Mouse (Mus musculus): Measurements from ENCODE around the gene Cd244a. TPM values are rescaled to one million over a fixed set of nuclear protein-coding genes. Genes with fewer than 3 reads are reported as not detected.

The Cd244a gene
- polyA plus RNA-seq, 1 experiment from 2014 or later, result not detected

Small RNA genes within 50 kb of the gene (microRNA-seq; reads per million reads assigned to microRNA genes)
- gene Mir7683, result not detected

Other genes starting within 250 kb of the Cd244a start
- gene Dedd, start 230.0 kb upstream of the Cd244a start, polyA plus RNA-seq (2015; fragmentation: Nextera tagmentation; extraction: Ambion mirVana), result 47.3 and 51.6 TPM in 2 replicates
- gene Nit1, start 213.5 kb upstream of the Cd244a start, polyA plus RNA-seq (2015; fragmentation: Nextera tagmentation; extraction: Ambion mirVana), result 51.4 and 52.1 TPM in 2 replicates
- 139 and 153 TPM in 2 replicates for gene Pfdn2, start 213.5 kb upstream of the Cd244a start, polyA plus RNA-seq (2015; fragmentation: Nextera tagmentation; extraction: Ambion mirVana)
- 2.5 and 3.3 TPM in 2 replicates for gene Klhdc9, start 198.4 kb upstream of the Cd244a start, polyA plus RNA-seq (2015; fragmentation: Nextera tagmentation; extraction: Ambion mirVana)
- gene Nectin4, start 189.1 kb upstream of the Cd244a start, polyA plus RNA-seq (2015; fragmentation: Nextera tagmentation; extraction: Ambion mirVana), result 3.1 and 3.5 TPM in 2 replicates
- gene Arhgap30, start 170.2 kb upstream of the Cd244a start, polyA plus RNA-seq (2015; fragmentation: Nextera tagmentation; extraction: Ambion mirVana), result 0.60 and 0.87 TPM in 2 replicates
- gene Usf1, start 147.9 kb upstream of the Cd244a start, polyA plus RNA-seq (2015; fragmentation: Nextera tagmentation; extraction: Ambion mirVana), result 168 and 172 TPM in 2 replicates
- gene Tstd1, start 140.3 kb upstream of the Cd244a start, polyA plus RNA-seq (2015; fragmentation: Nextera tagmentation; extraction: Ambion mirVana), result 5.4 and 6.6 TPM in 2 replicates
- gene F11r, start 121.7 kb upstream of the Cd244a start, polyA plus RNA-seq (2015; fragmentation: Nextera tagmentation; extraction: Ambion mirVana), result 14.1 and 14.2 TPM in 2 replicates
- gene Alyref2, start 55.7 kb upstream of the Cd244a start, polyA plus RNA-seq (2015; fragmentation: Nextera tagmentation; extraction: Ambion mirVana), result 27.6 and 30.9 TPM in 2 replicates
- gene Itln1, start 23.9 kb upstream of the Cd244a start, polyA plus RNA-seq (2015; fragmentation: Nextera tagmentation; extraction: Ambion mirVana), result not detected in 2 replicates
- gene Ly9, start 48.2 kb downstream of the Cd244a start, polyA plus RNA-seq (2015; fragmentation: Nextera tagmentation; extraction: Ambion mirVana), result 0.16 and 0.18 TPM in 2 replicates
- 0.29 TPM in 1 of 2 replicates, not detected in the other for gene Slamf7, start 93.8 kb downstream of the Cd244a start, polyA plus RNA-seq (2015; fragmentation: Nextera tagmentation; extraction: Ambion mirVana)
- gene Cd48, start 122.8 kb downstream of the Cd244a start, polyA plus RNA-seq (2015; fragmentation: Nextera tagmentation; extraction: Ambion mirVana), result 0.96 and 1.5 TPM in 2 replicates
- gene Slamf1, start 207.9 kb downstream of the Cd244a start, polyA plus RNA-seq (2015; fragmentation: Nextera tagmentation; extraction: Ambion mirVana), result 0.16 and 0.22 TPM in 2 replicates